ENCODE assay signal across 13 mouse cellular contexts in genomic region chr13:23765172-23765513, GRCm38 (mm10). TPM values are rescaled to one million over a fixed set of nuclear protein-coding genes. Genes with fewer than 3 reads are reported as not detected.
A peak's percentile ranks its signal among the peaks of the same experiment; 100 is the strongest.
DNase-seq lines count a peak whose midpoint lies in the region; ATAC-seq and TF ChIP-seq lines count a peak whose summit lies in the region.
"Had no signal": no experiment of that assay in that cellular context is flagged by ENCODE, and none has a peak within 500 bp of the region (broad histone marks: within the 10 kb centered on the region; RNA-seq: fewer than 3 reads in every experiment).

No protein-coding gene starts in this region.

- H3K9me3 ChIP-seq in liver, embryonic 11.5 days (ENCODE audit: control insufficient read depth, low read length), result no peaks in the 10 kb centered on the region
- no peaks in the 10 kb centered on the region for H3K9me3 ChIP-seq in ES-E14 (ENCODE audit: control insufficient read depth, insufficient read depth, low read depth, low read length)
- no peaks in the 10 kb centered on the region for H3K9me3 ChIP-seq in embryonic facial prominence, embryonic 11.5 days (replicated peaks; ENCODE audit: control insufficient read depth, low read length)
- H3K9me3 ChIP-seq in liver, embryonic 14.5 days (ENCODE audit: control insufficient read depth, low read length), result no peaks in the 10 kb centered on the region
- H3K9me3 ChIP-seq: limb, embryonic 15.5 days; megakaryocyte, embryonic 14.5 days; stomach, embryonic 15.5 days had no signal

- H3K4me2 ChIP-seq in liver, embryonic 11.5 days, result peak overlapping the region; percentile 84
- 0 out of 2 replicates have a peak overlapping the region, but pooled peaks have one; percentile 3 for H3K4me2 ChIP-seq in embryonic facial prominence, embryonic 11.5 days (ENCODE audit: low read depth, low read length)
- H3K4me2 ChIP-seq in liver, embryonic 14.5 days (ENCODE audit: low read depth), result peak overlapping the region; percentile 88

- TF ChIP-seq EP300 in liver, embryonic 14.5 days (IDR thresholded peaks at IDR 0.05; ENCODE audit: low read depth), result no peak

- in situ Hi-C loops in ES-E14 (cut with MboI; ENCODE audit: low sequenced_read_pairs in 2 of 2, unreplicated experiment in 2 of 2), result loop anchor here in 1 of 2 experiments (25.0 kb wide), 1 partner anchor 1728 kb away; the partner anchor contains the start of genes Hist1h2ag, Hist1h2ah, Hist1h2bj and Hist1h2bk

- 43% methylated on average over 1 of the region's 1 CpGs for WGBS in liver, embryonic 11.5 days
- WGBS in embryonic facial prominence, embryonic 11.5 days, result 55% methylated on average over 1 of the region's 1 CpGs
- 8% methylated on average over 1 of the region's 1 CpGs for WGBS in liver, embryonic 14.5 days (ENCODE audit: insufficient replicate concordance)

- peaks cover 26% of the 10 kb centered on the region for H3K4me1 ChIP-seq in liver, embryonic 11.5 days (replicated peaks; ENCODE audit: control insufficient read depth, insufficient read depth, low read length)
- no peaks in the 10 kb centered on the region; a peak in 2 of 4 replicates for H3K4me1 ChIP-seq in ES-E14 (ENCODE audit: control insufficient read depth in 2 of 2, insufficient read depth in 2 of 2, low read length in 2 of 2, poor library complexity in 1 of 2)
- H3K4me1 ChIP-seq in embryonic facial prominence, embryonic 11.5 days (ENCODE audit: control insufficient read depth, insufficient read depth, low read length), result no peaks in the 10 kb centered on the region
- H3K4me1 ChIP-seq in liver, embryonic 14.5 days (replicated peaks; ENCODE audit: control insufficient read depth in 2 of 2, insufficient read depth in 2 of 2, low read length in 1 of 2), result peaks cover 16 to 31% of the 10 kb centered on the region in 2 experiments

- H3K4me3 ChIP-seq in liver, embryonic 11.5 days (ENCODE audit: low read depth, low read length), result peak overlapping the region; percentile 56
- H3K4me3 ChIP-seq in ES-E14 (ENCODE audit: insufficient read depth in 1 of 2, low read depth in 1 of 2, low read length in 2 of 2, poor library complexity in 1 of 2, severe bottlenecking in 1 of 2), result peak overlapping the region in 1 of 2 experiments; percentile 62; a peak in 2 of 4 replicates
- H3K4me3 ChIP-seq in embryonic facial prominence, embryonic 11.5 days (ENCODE audit: low read depth, low read length), result no peak overlapping the region
- peak overlapping the region; percentile 60 to 62; a peak in 3 of 4 replicates for H3K4me3 ChIP-seq in liver, embryonic 14.5 days (ENCODE audit: insufficient read depth in 1 of 2, low read depth in 2 of 2, low read length in 2 of 2)

- no peak for DNase-seq in liver, embryonic 11.5 days (ENCODE audit: low spot score)
- DNase-seq in liver (no peak), ES-E14 (ENCODE audit: low read depth, low spot score) (no peak)
- DNase-seq in embryonic facial prominence, embryonic 11.5 days (ENCODE audit: low spot score), result no peak
- DNase-seq in liver, embryonic 14.5 days (ENCODE audit: low read depth in 3 of 3, low spot score in 3 of 3), result peak in 1 of 3 experiments; percentile 67
- no peak for DNase-seq in thymus, postnatal 25 days
- no peak for DNase-seq in adrenal gland, adult (ENCODE audit: inconsistent age in 2 of 2, low spot score in 1 of 2)
- DNase-seq: cerebellum, postnatal 36 days had no signal

- no peak for ATAC-seq in liver, embryonic 11.5 days (replicated peaks; ENCODE audit: low FRiP score)
- ATAC-seq in embryonic facial prominence, embryonic 11.5 days (replicated peaks; ENCODE audit: insufficient number of reproducible peaks, low FRiP score, low TSS enrichment, low read depth), result no peak
- no peak for ATAC-seq in liver, embryonic 14.5 days (ENCODE audit: insufficient read depth)
- ATAC-seq: intestine, postnatal 0 days had no signal

- TF ChIP-seq CTCF in liver, embryonic 14.5 days (IDR thresholded peaks at IDR 0.05; ENCODE audit: low read depth), result no peak

- peak overlapping the region; percentile 99 for H3K27ac ChIP-seq in liver, embryonic 11.5 days (ENCODE audit: low read depth, low read length)
- peak overlapping the region; percentile 62; the same call in 1 of the 2 replicates for H3K27ac ChIP-seq in ES-E14 (ENCODE audit: insufficient read depth, low read depth, low read length, poor library complexity, severe bottlenecking)
- H3K27ac ChIP-seq in embryonic facial prominence, embryonic 11.5 days (replicated peaks; ENCODE audit: low read depth, low read length), result no peak overlapping the region
- H3K27ac ChIP-seq in liver, embryonic 14.5 days, result peak overlapping the region; percentile 99

- H3K36me3 ChIP-seq in liver, embryonic 11.5 days (ENCODE audit: control insufficient read depth, insufficient read depth, low read length), result no peaks in the 10 kb centered on the region
- no peaks in the 10 kb centered on the region for H3K36me3 ChIP-seq in ES-E14 (ENCODE audit: control insufficient read depth, insufficient read depth, low read length, poor library complexity, severe bottlenecking)
- no peaks in the 10 kb centered on the region for H3K36me3 ChIP-seq in embryonic facial prominence, embryonic 11.5 days (replicated peaks; ENCODE audit: control insufficient read depth, insufficient read depth, low read depth, low read length)
- H3K36me3 ChIP-seq in liver, embryonic 14.5 days (replicated peaks; ENCODE audit: control insufficient read depth, insufficient read depth, low read depth), result no peaks in the 10 kb centered on the region
- H3K36me3 ChIP-seq: limb, embryonic 15.5 days; stomach, embryonic 15.5 days had no signal

- peak overlapping the region; percentile 83 for H3K9ac ChIP-seq in liver, embryonic 11.5 days (ENCODE audit: low read depth, low read length)
- H3K9ac ChIP-seq in ES-E14 (ENCODE audit: insufficient read depth, low read depth, low read length, poor library complexity, severe bottlenecking), result peak overlapping the region; percentile 87; the same call in 1 of the 2 replicates
- H3K9ac ChIP-seq in embryonic facial prominence, embryonic 11.5 days (replicated peaks; ENCODE audit: low read length), result no peak overlapping the region
- H3K9ac ChIP-seq in liver, embryonic 14.5 days (replicated peaks), result peak overlapping the region; percentile 93
- H3K9ac ChIP-seq: limb, embryonic 15.5 days; stomach, embryonic 15.5 days had no signal

- no peaks in the 10 kb centered on the region for H3K27me3 ChIP-seq in liver, embryonic 11.5 days (replicated peaks; ENCODE audit: control insufficient read depth, insufficient read depth, low read length)
- no peaks in the 10 kb centered on the region for H3K27me3 ChIP-seq in embryonic facial prominence, embryonic 11.5 days (ENCODE audit: control insufficient read depth, insufficient read depth, low read length)
- no peaks in the 10 kb centered on the region for H3K27me3 ChIP-seq in liver, embryonic 14.5 days (ENCODE audit: control insufficient read depth, insufficient read depth, low read length)
- H3K27me3 ChIP-seq: limb, embryonic 15.5 days; megakaryocyte, embryonic 14.5 days; stomach, embryonic 15.5 days had no signal

TF ChIP-seq in ES-E14, 5 proteins besides CTCF, POLR2A, EP300 and RAD21:
- no peak for TF ChIP-seq ZC3H11A (IDR thresholded peaks at IDR 0.05; ENCODE audit: borderline replicate concordance, low read depth, low read length)

RNA-seq across cellular contexts. Expression of gene Hist1h1a, which starts 1.7 kb away (rescaled TPM):
- 2.8 and 3.9 TPM in 2 replicates for polyA plus RNA-seq in liver, embryonic 11.5 days (2014; fragmentation: Nextera tagmentation; extraction: Ambion mirVana)
- 1,149 and 1,468 TPM in 2 replicates for total RNA-seq in ES-E14 (2012; rRNA removed)
- 4.5 and 5.0 TPM in 2 replicates for polyA plus RNA-seq in embryonic facial prominence, embryonic 11.5 days (2014; fragmentation: Nextera tagmentation; extraction: Ambion mirVana)
- 7.6 and 11.9 TPM in 2 replicates for polyA plus RNA-seq in liver, embryonic 14.5 days (2012; rRNA removed)
- 6.3 and 7.4 TPM in 2 replicates for polyA plus RNA-seq in liver, embryonic 14.5 days (2014; fragmentation: Nextera tagmentation; extraction: Ambion mirVana)

RNA-seq across cellular contexts. Expression of gene Hist1h3a, which starts 3.0 kb away (rescaled TPM):
- polyA plus RNA-seq in liver, embryonic 11.5 days (2014; fragmentation: Nextera tagmentation; extraction: Ambion mirVana), result 4.2 and 8.8 TPM in 2 replicates
- 470 and 728 TPM in 2 replicates for total RNA-seq in ES-E14 (2012; rRNA removed)
- polyA plus RNA-seq in embryonic facial prominence, embryonic 11.5 days (2014; fragmentation: Nextera tagmentation; extraction: Ambion mirVana), result 4.0 and 4.3 TPM in 2 replicates
- polyA plus RNA-seq in liver, embryonic 14.5 days (2012; rRNA removed), result 36.1 and 49.8 TPM in 2 replicates
- 5.8 and 7.5 TPM in 2 replicates for polyA plus RNA-seq in liver, embryonic 14.5 days (2014; fragmentation: Nextera tagmentation; extraction: Ambion mirVana)

RNA-seq across cellular contexts. Expression of gene Hist1h4a, which starts 4.1 kb away (rescaled TPM):
- 0.57 TPM in 1 of 2 replicates, not detected in the other for polyA plus RNA-seq in liver, embryonic 11.5 days (2014; fragmentation: Nextera tagmentation; extraction: Ambion mirVana)
- 1,331 and 1,744 TPM in 2 replicates for total RNA-seq in ES-E14 (2012; rRNA removed)
- polyA plus RNA-seq in embryonic facial prominence, embryonic 11.5 days (2014; fragmentation: Nextera tagmentation; extraction: Ambion mirVana), result not detected in 2 replicates
- polyA plus RNA-seq in liver, embryonic 14.5 days (2012; rRNA removed), result 4.3 and 11.8 TPM in 2 replicates
- 0.57 and 0.78 TPM in 2 replicates for polyA plus RNA-seq in liver, embryonic 14.5 days (2014; fragmentation: Nextera tagmentation; extraction: Ambion mirVana)
- polyA plus RNA-seq: hindbrain, embryonic 11.5 days had no signal

RNA-seq across cellular contexts. Expression of gene Trim38, which starts 4.6 kb away (rescaled TPM):
- not detected in 2 replicates for polyA plus RNA-seq in liver, embryonic 11.5 days (2014; fragmentation: Nextera tagmentation; extraction: Ambion mirVana)
- 0.21 and 0.40 TPM in 2 replicates for total RNA-seq in ES-E14 (2012; rRNA removed)
- 0.18 TPM in 1 of 2 replicates, not detected in the other for polyA plus RNA-seq in embryonic facial prominence, embryonic 11.5 days (2014; fragmentation: Nextera tagmentation; extraction: Ambion mirVana)
- 0.06 TPM in 1 of 2 replicates, not detected in the other for polyA plus RNA-seq in liver, embryonic 14.5 days (2012; rRNA removed)
- not detected in 2 replicates for polyA plus RNA-seq in liver, embryonic 14.5 days (2014; fragmentation: Nextera tagmentation; extraction: Ambion mirVana)
- polyA plus RNA-seq: hindbrain, embryonic 11.5 days; intestine, postnatal 0 days; limb, embryonic 15.5 days had no signal

RNA-seq across cellular contexts. Expression of gene Hist1h4b, which starts 8.3 kb away (rescaled TPM):
- polyA plus RNA-seq in liver, embryonic 11.5 days (2014; fragmentation: Nextera tagmentation; extraction: Ambion mirVana), result 4.0 TPM in 2 replicates
- 1,054 and 1,339 TPM in 2 replicates for total RNA-seq in ES-E14 (2012; rRNA removed)
- polyA plus RNA-seq in embryonic facial prominence, embryonic 11.5 days (2014; fragmentation: Nextera tagmentation; extraction: Ambion mirVana), result 7.4 and 10.1 TPM in 2 replicates
- polyA plus RNA-seq in liver, embryonic 14.5 days (2012; rRNA removed), result 9.2 and 21.6 TPM in 2 replicates
- polyA plus RNA-seq in liver, embryonic 14.5 days (2014; fragmentation: Nextera tagmentation; extraction: Ambion mirVana), result 4.5 and 5.1 TPM in 2 replicates

Comparison
In these comparisons a context has a peak if more than half of its experiments do, and no peak if none do; other contexts are left out.
1. H3K4me2 ChIP-seq: peak in every context shown above with its lines; median percentile 88 in liver, embryonic 14.5 days; 84 in liver, embryonic 11.5 days; 3 in embryonic facial prominence, embryonic 11.5 days.